Mouse (Mus musculus): ENCODE measurements around the gene BC052040. TPM values are rescaled to one million over a fixed set of nuclear protein-coding genes. Genes with fewer than 3 reads are reported as not detected.

Gene BC052040
- 10 to 100 TPM in 2 of 3 experiments, 1 to 10 TPM in 1; 8.8 to 20.2 (median 16.7) TPM for polyA plus RNA-seq (2017; shearing (Covaris generic))

GRCm38 (mm10) chr2:115581241-115581988 is at the start of gene BC052040:
Gene BC052040, plus strand, starts transcription at chr2:115581716.
- peak; percentile 93 for ATAC-seq

DNA sequence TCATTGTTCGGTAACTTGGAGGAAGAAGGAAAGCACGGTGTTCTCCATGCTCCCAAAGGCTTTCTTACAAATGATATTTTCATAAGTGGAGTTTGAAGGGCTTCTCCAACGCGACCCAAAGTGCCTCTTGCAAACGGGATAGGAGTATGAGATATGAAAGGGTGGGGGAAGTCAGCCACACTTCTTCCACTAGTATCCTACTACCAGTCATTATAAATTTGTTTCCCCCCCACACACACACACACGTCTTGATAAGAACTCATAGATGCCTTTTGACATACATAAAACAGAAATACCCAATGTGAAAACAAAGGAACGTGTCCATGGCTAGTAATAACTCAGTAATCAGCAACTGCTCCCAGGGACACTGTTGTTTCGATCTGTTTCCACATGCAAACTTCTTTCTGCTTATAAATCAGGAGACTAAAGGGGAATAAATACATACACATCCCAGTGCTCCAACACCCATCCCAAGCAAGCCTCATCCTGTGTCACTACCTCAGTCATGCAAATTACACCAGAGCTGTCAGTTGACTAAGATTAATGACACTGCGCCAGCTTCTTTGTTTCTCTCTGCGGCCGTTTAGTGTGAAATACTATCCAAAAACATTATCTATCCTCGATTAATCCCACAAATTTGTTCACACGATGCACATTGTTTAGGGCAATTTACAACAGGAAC is 43.4 kb upstream of the BC052040 start:
- ATAC-seq, result no peak

GRCm38 (mm10) chr2:115538691-115539283 is 42.7 kb upstream of the BC052040 start:
- ATAC-seq, result no peak

GRCm38 (mm10) chr2:115539731-115540130 is 41.8 kb upstream of the BC052040 start:
- no peak for ATAC-seq

GRCm38 (mm10) chr2:115542401-115543123 is 39.0 kb upstream of the BC052040 start:
- ATAC-seq, result no peak

DNA sequence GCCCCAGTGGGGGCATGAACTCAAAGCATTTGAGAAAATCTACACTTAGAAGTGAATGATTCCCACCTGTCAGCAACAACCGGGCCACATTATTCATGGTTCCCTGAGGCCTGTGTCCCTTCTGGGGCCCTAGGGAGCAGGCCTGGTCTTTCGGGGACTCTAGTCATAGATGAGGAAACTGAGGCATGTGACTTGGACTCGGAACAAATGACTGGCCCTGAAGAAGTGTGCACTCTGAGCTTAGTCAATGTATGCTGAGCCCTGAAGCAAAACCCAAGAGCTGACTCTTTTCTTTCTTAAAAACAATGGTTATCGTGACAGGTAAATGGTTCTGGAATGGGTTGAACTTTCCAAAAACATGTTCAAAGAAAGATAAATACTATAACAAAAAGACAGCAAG is 38.3 kb upstream of the BC052040 start:
- ATAC-seq, result no peak

- ATAC-seq, result no peak
These were observed 29.6 kb upstream of the BC052040 start for GRCm38 (mm10) chr2:115551901-115552300.

DNA sequence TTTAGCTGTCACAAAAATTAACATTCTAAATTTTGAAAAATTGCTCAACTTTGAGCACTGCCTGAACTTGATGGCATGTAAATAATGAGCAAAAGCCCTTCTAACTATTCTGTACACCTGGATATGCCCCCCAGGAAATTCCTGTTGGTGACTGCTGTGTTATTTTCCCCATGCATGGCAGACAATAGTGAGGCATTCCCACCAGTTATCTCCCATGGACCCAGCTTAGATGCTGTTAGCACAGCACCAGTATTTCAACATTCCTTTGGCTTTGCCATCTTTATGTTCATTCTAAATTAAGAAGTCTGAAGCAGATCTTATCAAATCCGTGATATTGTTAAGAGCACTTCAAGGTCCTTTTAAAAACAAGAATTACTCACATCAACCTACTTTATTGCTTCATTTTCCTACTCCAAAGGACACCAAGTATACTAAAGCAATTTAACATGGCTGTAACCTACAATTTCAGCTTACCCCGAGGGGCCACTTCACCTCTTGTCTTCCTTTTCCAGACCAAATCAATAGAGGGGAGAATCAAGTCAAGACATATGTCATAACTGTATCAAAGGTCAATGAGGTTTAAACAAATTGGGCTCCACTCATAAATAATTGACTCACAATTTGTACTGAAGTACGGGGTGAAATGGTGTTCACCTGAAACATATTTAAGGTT is 19.2 kb upstream of the BC052040 start:
- ATAC-seq, result no peak

GRCm38 (mm10) chr2:115563436-115564093 is 18.0 kb upstream of the BC052040 start:
- ATAC-seq, result no peak

DNA sequence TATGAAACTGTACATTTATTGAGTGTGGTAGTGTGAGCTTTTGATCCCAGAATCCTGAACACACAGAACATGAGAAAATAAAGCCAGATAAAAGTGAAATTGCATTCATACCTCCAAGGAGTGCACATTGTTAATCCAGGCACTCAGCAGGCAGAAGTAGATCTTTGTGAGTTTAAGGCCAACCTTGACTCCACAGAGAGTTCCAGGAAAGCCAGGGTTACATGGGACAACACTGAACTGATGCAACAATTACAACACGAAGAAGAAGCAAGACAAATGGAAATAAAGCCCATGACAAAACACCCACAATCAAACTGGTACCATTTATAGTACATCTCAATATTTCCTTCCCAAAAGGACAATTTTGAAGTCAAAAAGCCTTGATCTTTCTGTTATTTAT is 9.5 kb upstream of the BC052040 start:
- ATAC-seq, result no peak

DNA sequence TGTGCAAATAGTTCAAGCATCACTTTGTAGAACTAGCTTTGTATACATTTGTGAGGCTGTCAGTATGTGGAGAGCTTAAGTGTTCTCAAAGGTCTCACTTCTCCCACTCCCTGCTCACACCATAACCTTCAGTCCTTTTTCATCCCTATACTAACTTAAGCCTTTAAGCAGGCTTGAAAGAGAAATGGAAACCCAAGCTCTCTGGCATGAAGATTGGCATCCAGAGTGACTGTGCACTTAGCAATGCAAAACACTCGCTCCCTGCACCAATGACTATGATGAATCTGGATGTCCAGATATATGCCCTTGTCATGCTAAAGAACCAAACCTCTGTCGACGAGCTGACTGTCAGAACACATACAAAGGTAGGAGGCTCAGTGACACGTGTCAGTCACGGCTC is 6.7 kb upstream of the BC052040 start:
- no peak for ATAC-seq

GRCm38 (mm10) chr2:115579171-115579900 is 2.2 kb upstream of the BC052040 start:
- ATAC-seq, result no peak

GRCm38 (mm10) chr2:115579976-115580375 is 1.5 kb upstream of the BC052040 start:
- ATAC-seq, result no peak

- ATAC-seq, result no peak
These were observed 583 bp downstream of the BC052040 start for GRCm38 (mm10) chr2:115581989-115582608.

DNA sequence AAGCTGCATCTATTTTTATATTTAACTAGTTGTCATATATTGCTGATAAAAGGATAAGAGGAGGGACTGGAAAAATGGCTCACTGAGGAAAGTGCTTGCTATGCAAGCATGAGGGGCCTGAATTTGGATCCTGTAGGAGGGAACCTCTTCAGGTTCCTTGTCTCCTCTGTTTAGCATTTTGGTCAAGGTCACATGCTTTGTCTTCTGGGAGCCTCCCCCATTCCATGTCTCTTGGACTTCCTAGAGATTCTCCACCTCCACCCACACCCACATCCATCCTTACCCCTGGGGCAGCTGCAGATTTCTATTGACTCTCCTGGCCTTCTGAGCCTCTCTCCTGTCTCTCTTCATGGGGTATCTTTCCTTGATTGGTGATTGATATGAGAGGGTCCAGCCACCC is 2.3 kb downstream of the BC052040 start:
- ATAC-seq, result no peak

- no peak for ATAC-seq
These were observed 9.1 kb downstream of the BC052040 start for GRCm38 (mm10) chr2:115590602-115591001.

DNA sequence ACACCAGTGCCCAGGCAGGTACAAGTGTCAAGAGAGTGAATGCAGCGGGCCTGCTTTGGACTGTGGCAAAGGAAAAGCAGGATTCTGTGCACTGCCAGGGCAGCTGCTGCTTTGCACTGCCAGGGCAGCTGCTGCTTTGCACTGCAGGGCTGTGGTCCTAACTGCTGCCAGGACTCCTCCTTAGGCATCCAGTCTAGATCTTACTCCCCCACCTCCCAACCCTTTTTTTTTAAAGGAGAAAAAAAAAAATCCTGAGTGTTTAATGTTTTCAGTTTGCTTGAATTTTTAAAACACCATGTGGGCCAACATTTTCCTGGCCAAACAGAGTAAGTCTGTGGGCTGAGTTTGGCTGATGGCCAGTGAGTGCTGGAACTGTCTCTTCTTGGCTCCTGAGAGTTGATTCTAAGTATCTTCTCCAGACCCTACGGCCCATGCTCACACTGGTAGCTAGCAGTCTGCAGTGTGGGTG is 11.2 kb downstream of the BC052040 start:
- ATAC-seq, result no peak

DNA sequence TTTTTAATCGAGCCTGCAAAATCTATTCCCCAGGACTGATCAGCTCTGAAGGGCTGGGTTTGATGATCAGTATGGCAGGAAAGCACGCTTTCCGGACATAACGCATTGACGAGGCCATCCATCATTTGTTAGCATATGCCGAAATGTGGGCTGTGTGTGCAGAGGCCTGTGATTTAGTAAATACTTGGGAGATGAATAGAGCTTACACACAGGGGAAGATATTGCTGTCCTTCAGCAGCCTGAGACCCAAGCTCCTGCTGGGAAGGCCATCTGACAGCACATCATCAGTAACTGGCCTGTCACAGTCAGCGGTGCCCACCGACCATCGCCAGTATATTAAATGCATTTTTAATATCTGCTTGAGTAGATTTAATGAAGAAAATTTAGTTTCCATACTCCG is 15.5 kb downstream of the BC052040 start:
- ATAC-seq, result no peak

DNA sequence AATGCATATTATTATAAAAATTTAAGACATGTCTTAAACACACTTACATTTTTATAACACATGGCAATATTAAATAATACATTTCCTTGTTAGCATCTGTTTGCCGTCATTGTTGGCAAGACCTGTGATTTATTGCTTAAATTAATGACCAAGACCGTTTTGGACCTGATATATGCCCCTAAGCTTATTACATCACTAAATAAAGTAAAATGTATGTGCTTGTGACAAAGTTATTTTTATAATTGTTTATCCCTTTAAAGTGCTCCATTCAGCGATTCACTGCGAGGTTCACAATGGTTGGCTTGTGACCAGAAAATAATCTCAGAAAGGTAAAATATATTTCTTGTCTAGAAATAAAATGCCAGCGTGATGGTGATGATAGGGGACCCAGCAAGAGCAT is 16.8 kb downstream of the BC052040 start:
- no peak for ATAC-seq

DNA sequence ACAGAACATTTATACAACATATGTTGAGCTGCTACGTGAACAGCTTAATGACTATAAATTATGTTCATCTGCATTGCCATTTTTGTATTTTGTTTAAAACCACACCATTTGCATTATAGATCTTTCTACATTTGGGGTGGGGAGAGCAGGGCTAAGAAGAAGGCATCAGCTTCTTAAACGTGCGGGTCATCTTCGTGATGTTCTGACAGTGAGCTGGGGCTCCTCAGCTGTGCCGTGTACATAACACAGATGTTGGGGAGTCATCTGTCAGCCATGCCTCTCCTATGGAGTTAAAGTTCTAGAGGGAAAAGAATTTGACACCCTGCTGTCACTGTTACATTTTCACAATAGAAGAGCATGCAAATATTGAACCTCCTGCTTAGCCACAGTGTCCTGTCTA is 19.2 kb downstream of the BC052040 start:
- ATAC-seq, result no peak

DNA sequence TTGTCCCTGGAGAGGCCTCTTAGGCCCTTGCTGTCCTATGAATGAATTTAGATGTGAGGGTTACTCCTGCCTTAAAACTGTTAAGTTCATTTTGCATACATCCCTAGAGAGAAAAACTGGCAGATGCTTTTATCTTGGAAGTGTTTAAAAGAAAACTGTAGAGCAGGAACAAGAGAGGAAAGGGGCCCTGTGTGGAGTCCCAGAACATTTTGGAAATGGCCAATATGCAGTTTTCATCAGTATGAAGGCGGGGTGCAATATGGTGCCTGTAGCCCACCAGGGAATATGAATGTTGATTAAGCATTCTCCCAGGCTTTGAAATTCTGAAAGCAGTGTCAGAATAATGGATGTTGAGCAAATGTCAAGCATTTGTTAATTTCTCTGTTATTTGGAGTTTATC is 19.8 kb downstream of the BC052040 start:
- no peak for ATAC-seq
